Mouse (Mus musculus) frontal cortex, adult (tissue): ENCODE data around the gene Srd5a1.
"Not testable (repeated sequence)": the region's sequence is repeated elsewhere in the genome, so short reads cannot be mapped to it uniquely, and the experiment has no call there.

Source experiments
- ATAC-seq: cut with Nextera tagmentation; 2 replicates; pipeline ENCODE4 v1.9.2; 2017; ENCODE audit warnings: mild to moderate bottlenecking, moderate library complexity, mixed read lengths; ENCODE audit not compliant: low TSS enrichment

Gene Srd5a1

GRCm38 (mm10) chr13:69611398-69612174, at the start of gene Srd5a1:
Gene Srd5a1, minus strand, starts transcription at chr13:69611442.
- peak; percentile 89 for ATAC-seq

- no peak for ATAC-seq
Observed at GRCm38 (mm10) chr13:69654508-69654907, 43.3 kb upstream of the Srd5a1 start.

- ATAC-seq: no peak; the same call in 1 of the 2 replicates
Observed at GRCm38 (mm10) chr13:69646481-69646880, 35.2 kb upstream of the Srd5a1 start.

- ATAC-seq: peak; percentile 66
Observed at GRCm38 (mm10) chr13:69645694-69646423, 34.6 kb upstream of the Srd5a1 start.

- ATAC-seq: peak; percentile 61; the same call in 1 of the 2 replicates
Observed at GRCm38 (mm10) chr13:69644427-69645166, 33.4 kb upstream of the Srd5a1 start.

- no peak for ATAC-seq
Observed at GRCm38 (mm10) chr13:69643937-69644336, 32.7 kb upstream of the Srd5a1 start.

GRCm38 (mm10) chr13:69642656-69643216, 31.5 kb upstream of the Srd5a1 start:
- no peak for ATAC-seq

- no peak for ATAC-seq
Observed at GRCm38 (mm10) chr13:69641017-69641416, 29.8 kb upstream of the Srd5a1 start.

- ATAC-seq: no peak
Observed at GRCm38 (mm10) chr13:69640541-69640940, 29.3 kb upstream of the Srd5a1 start.

GRCm38 (mm10) chr13:69640126-69640525, 28.9 kb upstream of the Srd5a1 start:
- ATAC-seq: no peak

- no peak for ATAC-seq
Observed at GRCm38 (mm10) chr13:69639251-69639650, 28.0 kb upstream of the Srd5a1 start.

- ATAC-seq: no peak
Observed at GRCm38 (mm10) chr13:69638108-69638626, 26.9 kb upstream of the Srd5a1 start.

GRCm38 (mm10) chr13:69637657-69638056, 26.4 kb upstream of the Srd5a1 start:
- no peak for ATAC-seq

- ATAC-seq: no peak
Observed at GRCm38 (mm10) chr13:69636816-69637215, 25.6 kb upstream of the Srd5a1 start.

GRCm38 (mm10) chr13:69636375-69636774, 25.1 kb upstream of the Srd5a1 start:
- no peak for ATAC-seq

GRCm38 (mm10) chr13:69635836-69636235, 24.6 kb upstream of the Srd5a1 start:
- ATAC-seq: not testable (repeated sequence)

GRCm38 (mm10) chr13:69633988-69634387, 22.7 kb upstream of the Srd5a1 start:
- ATAC-seq: no peak

- no peak for ATAC-seq
Observed at GRCm38 (mm10) chr13:69633551-69633950, 22.3 kb upstream of the Srd5a1 start.

GRCm38 (mm10) chr13:69631659-69632058, 20.4 kb upstream of the Srd5a1 start:
- ATAC-seq: no peak

GRCm38 (mm10) chr13:69631111-69631510, 19.9 kb upstream of the Srd5a1 start:
- ATAC-seq: no peak

GRCm38 (mm10) chr13:69630576-69630975, 19.3 kb upstream of the Srd5a1 start:
- no peak for ATAC-seq

- no peak for ATAC-seq
Observed at GRCm38 (mm10) chr13:69627941-69628340, 16.7 kb upstream of the Srd5a1 start.
